Mouse (Mus musculus): ENCODE measurements around the gene Fra10ac1. TPM values are rescaled to one million over a fixed set of nuclear protein-coding genes. Genes with fewer than 3 reads are reported as not detected.

Gene Fra10ac1
- polyA plus RNA-seq (2015; fragmentation: Nextera tagmentation; extraction: Ambion mirVana), result 36.5 and 37.6 TPM in 2 replicates

GRCm38 (mm10) chr19:38223905-38224684 lies at the start of gene Fra10ac1:
Fra10ac1 (minus strand) TSS chr19:38224156.
- Histone ChIP-seq H3K9ac (ENCODE audit: low read depth, low read length) (peak within 1 kb of the TSS; percentile 69), H3K4me2 (ENCODE audit: low read length) (peak within 1 kb of the TSS; percentile 65), H3K4me3 (replicated peaks; ENCODE audit: low read depth, low read length) (peak within 1 kb of the TSS; percentile 57), H3K27me3 (ENCODE audit: insufficient read depth, low read length) (no peaks in the 10 kb centered on the region), H3K4me1 (replicated peaks; ENCODE audit: insufficient read depth, low read length) (0 out of 2 replicates have a peak, but pooled peaks cover 4% of the 10 kb centered on the region), H3K9me3 (replicated peaks; ENCODE audit: low read length) (no peaks in the 10 kb centered on the region), H3K27ac (peak within 1 kb of the TSS; percentile 84), H3K36me3 (ENCODE audit: insufficient read depth, low read length) (no peaks in the 10 kb centered on the region)
- DNase-seq (ENCODE audit: low spot score) (peak; percentile 93), ATAC-seq (replicated peaks; ENCODE audit: low FRiP score, low read depth) (peak; percentile 98)
- TF ChIP-seq CTCF (IDR thresholded peaks at IDR 0.05; ENCODE audit: low read depth), result peak; percentile 70
- under 1% methylated on average over 49 of the region's 49 CpGs for WGBS

- no peaks in the 10 kb centered on the region for H3K4me1 ChIP-seq (replicated peaks; ENCODE audit: insufficient read depth, low read length)
- no peak overlapping the region for H3K27ac ChIP-seq
- no peak for ATAC-seq (replicated peaks; ENCODE audit: low FRiP score, low read depth)
- H3K9ac ChIP-seq (ENCODE audit: low read depth, low read length), result no peak overlapping the region
- H3K9me3 ChIP-seq (replicated peaks; ENCODE audit: low read length), result no peaks in the 10 kb centered on the region
- H3K4me3 ChIP-seq (replicated peaks; ENCODE audit: low read depth, low read length), result no peak overlapping the region
- TF ChIP-seq CTCF (IDR thresholded peaks at IDR 0.05; ENCODE audit: low read depth), result no peak
- 0 out of 2 replicates have a peak, but pooled peaks cover 4% of the 10 kb centered on the region for H3K27me3 ChIP-seq (ENCODE audit: insufficient read depth, low read length)
- 26% methylated on average over 6 of the region's 6 CpGs for WGBS
- no peak overlapping the region for H3K4me2 ChIP-seq (ENCODE audit: low read length)
- no peaks in the 10 kb centered on the region for H3K36me3 ChIP-seq (ENCODE audit: insufficient read depth, low read length)
- no peak for DNase-seq (ENCODE audit: low spot score)
Measured at GRCm38 (mm10) chr19:38271071-38271470, 47.1 kb upstream of the Fra10ac1 start.

- 79% methylated on average over 5 of the region's 5 CpGs for WGBS
Measured at GRCm38 (mm10) chr19:38267469-38267868, 43.5 kb upstream of the Fra10ac1 start.

GRCm38 (mm10) chr19:38265767-38266166 lies 41.8 kb upstream of the Fra10ac1 start:
- Histone ChIP-seq H3K9me3 (replicated peaks; ENCODE audit: low read length) (no peaks in the 10 kb centered on the region), H3K4me1 (replicated peaks; ENCODE audit: insufficient read depth, low read length) (no peaks in the 10 kb centered on the region), H3K9ac (ENCODE audit: low read depth, low read length) (no peak overlapping the region), H3K4me3 (replicated peaks; ENCODE audit: low read depth, low read length) (no peak overlapping the region), H3K27ac (no peak overlapping the region), H3K27me3 (ENCODE audit: insufficient read depth, low read length) (0 out of 2 replicates have a peak, but pooled peaks cover 4% of the 10 kb centered on the region), H3K36me3 (ENCODE audit: insufficient read depth, low read length) (no peaks in the 10 kb centered on the region), H3K4me2 (ENCODE audit: low read length) (peak overlapping the region; percentile 10; the same call in 1 of the 2 replicates)
- WGBS, result 78% methylated on average over 5 of the region's 5 CpGs
- DNase-seq (ENCODE audit: low spot score) (no peak), ATAC-seq (replicated peaks; ENCODE audit: low FRiP score, low read depth) (no peak)
- TF ChIP-seq CTCF (IDR thresholded peaks at IDR 0.05; ENCODE audit: low read depth), result no peak

More at GRCm38 (mm10) chr19:38267469-38267868, 43.5 kb upstream of the Fra10ac1 start:
- 0 out of 2 replicates have a peak, but pooled peaks cover 4% of the 10 kb centered on the region for H3K27me3 ChIP-seq (ENCODE audit: insufficient read depth, low read length)
- TF ChIP-seq CTCF (IDR thresholded peaks at IDR 0.05; ENCODE audit: low read depth), result no peak
- no peak overlapping the region for H3K9ac ChIP-seq (ENCODE audit: low read depth, low read length)
- no peaks in the 10 kb centered on the region for H3K36me3 ChIP-seq (ENCODE audit: insufficient read depth, low read length)
- H3K4me2 ChIP-seq (ENCODE audit: low read length), result no peak overlapping the region
- ATAC-seq (replicated peaks; ENCODE audit: low FRiP score, low read depth) (no peak), DNase-seq (ENCODE audit: low spot score) (no peak)
- H3K4me3 ChIP-seq (replicated peaks; ENCODE audit: low read depth, low read length), result no peak overlapping the region
- H3K9me3 ChIP-seq (replicated peaks; ENCODE audit: low read length), result no peaks in the 10 kb centered on the region
- no peaks in the 10 kb centered on the region for H3K4me1 ChIP-seq (replicated peaks; ENCODE audit: insufficient read depth, low read length)
- H3K27ac ChIP-seq, result no peak overlapping the region

- Histone ChIP-seq H3K4me2 (ENCODE audit: low read length) (peak within 1 kb of the TSS; percentile 25), H3K27ac (no peak within 1 kb of the TSS), H3K36me3 (ENCODE audit: insufficient read depth, low read length) (no peaks in the 10 kb centered on the region), H3K4me3 (replicated peaks; ENCODE audit: low read depth, low read length) (no peak within 1 kb of the TSS), H3K9me3 (replicated peaks; ENCODE audit: low read length) (no peaks in the 10 kb centered on the region), H3K4me1 (replicated peaks; ENCODE audit: insufficient read depth, low read length) (no peaks in the 10 kb centered on the region), H3K9ac (ENCODE audit: low read depth, low read length) (no peak within 1 kb of the TSS), H3K27me3 (ENCODE audit: insufficient read depth, low read length) (0 out of 2 replicates have a peak, but pooled peaks cover 4% of the 10 kb centered on the region)
- DNase-seq (ENCODE audit: low spot score) (no peak), ATAC-seq (replicated peaks; ENCODE audit: low FRiP score, low read depth) (no peak)
- 23% methylated on average over 21 of the region's 21 CpGs for WGBS
- TF ChIP-seq CTCF (IDR thresholded peaks at IDR 0.05; ENCODE audit: low read depth), result no peak
Measured at GRCm38 (mm10) chr19:38264505-38265500, 40.8 kb upstream of the Fra10ac1 start, which contains the start of gene Lgi1. Lgi1 (plus strand) TSS chr19:38264536.

All from kidney, postnatal 0 days (tissue).